Mouse (Mus musculus): ENCODE measurements around the gene Nostrin.

Gene Nostrin

DNA sequence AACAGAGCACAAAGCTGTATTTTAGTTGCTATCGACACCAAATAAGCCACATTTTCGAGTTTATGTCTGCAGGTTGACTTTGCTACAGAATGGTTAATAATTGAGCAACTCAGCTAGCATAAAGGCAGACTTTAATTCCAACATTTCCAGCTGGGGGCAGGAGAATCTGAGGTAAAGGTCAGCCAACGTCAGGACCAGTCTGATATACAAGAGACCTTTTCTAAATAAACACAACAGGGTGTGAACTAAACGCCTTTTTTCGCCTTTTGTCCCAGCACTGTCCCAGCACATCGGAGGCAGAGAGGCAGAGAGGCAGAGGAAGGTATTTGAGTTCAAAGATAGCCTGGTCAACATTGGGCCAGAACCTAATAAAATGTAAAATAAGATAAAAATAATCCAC lies 69.6 kb downstream of the Nostrin start:
- peak; percentile 7 for DNase-seq (ENCODE audit: low read depth)

DNA sequence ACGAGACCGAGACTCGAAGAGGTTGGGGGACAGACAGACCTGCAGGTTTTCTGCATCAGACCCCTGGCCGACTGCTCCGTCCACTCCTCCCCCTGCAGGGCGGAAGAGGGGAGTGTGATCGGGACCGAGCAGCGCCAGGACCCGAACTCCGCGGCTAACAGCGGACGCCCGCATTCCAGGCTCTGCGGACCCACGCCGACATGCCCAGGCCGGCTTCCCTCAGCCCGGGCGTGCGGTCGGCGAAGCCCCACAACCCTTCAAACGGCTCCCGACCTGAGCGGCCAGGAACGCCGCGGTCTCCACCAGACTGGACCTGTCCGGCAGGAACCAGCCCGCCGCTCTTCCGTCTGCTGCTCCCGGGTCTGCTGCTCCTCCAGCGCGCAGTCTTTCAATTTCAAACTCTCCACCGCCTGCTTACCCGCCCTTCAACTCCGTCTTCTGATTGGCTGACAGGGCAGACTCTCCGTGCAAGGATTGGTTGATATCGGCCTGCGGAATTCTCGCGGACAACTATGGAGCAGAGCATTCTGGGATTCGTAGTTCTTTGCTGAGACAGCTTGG lies 70.3 kb downstream of the Nostrin start, which contains the start of gene Spc25:
Spc25 (minus strand) TSS at position 404 of the 561 bp plus-strand sequence.
- peak; percentile 96 for DNase-seq (ENCODE audit: low read depth)

DNA sequence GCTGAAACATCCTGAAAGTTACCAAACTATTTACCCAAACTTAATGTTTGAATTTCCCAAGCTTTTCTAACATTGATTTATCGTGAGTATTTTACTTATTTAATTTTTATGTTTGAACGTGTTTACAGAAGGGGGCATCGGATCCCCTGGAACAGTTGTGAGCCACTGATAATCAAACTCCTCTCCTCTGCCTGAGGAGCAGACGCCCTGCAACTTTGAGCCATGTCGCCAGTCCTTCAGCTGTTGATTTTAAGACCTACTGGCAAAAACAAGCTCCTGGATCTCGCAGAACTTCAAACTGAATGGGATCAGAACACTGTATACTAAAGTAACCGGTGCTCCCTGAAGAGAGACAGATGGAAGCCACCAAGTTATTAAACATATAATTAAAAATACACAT lies 70.9 kb downstream of the Nostrin start:
- DNase-seq (ENCODE audit: low read depth), result no peak

DNA sequence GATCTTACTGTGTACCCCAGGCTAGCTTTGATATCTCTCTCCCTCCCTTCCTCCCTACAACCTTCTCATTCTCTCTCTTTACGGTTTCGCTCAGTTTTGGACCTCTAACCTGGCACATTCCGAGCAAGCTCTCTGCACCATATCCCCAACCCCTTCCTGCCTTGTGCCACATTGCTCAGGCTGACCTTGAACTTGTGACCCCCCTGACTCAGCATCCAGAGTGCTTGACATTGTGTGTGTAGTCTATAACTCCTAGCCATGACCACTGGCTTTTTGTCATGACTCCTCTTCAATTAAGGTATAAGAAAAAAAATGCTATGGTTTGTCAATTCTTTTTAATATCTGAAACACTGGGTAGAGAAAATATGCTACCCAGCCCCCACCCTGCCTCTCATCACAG lies 74.1 kb downstream of the Nostrin start:
- no peak for DNase-seq (ENCODE audit: low read depth)

DNA sequence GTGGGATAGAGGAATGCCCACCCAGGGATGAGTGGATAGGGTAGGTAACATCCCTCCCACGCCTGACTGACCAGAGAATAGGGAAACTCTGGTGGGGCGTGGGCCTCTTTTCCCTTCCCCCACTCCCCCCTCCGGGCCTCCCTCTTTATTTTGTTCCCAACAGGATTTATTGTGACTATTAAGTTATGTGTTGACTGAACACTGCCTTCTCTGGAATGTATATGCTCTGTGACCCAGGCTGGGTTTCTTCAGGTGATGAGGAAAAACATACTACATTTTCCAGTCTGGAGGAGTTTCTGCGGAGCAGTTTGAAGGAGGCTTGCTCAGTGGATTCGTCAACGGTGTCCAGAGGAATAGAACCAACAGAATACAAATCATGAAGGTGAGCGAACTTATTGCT lies 75.2 kb downstream of the Nostrin start, which contains the start of gene G6pc2:
G6pc2 (plus strand) TSS at position 301 of the 400 bp plus-strand sequence.
- DNase-seq (ENCODE audit: low read depth), result no peak

DNA sequence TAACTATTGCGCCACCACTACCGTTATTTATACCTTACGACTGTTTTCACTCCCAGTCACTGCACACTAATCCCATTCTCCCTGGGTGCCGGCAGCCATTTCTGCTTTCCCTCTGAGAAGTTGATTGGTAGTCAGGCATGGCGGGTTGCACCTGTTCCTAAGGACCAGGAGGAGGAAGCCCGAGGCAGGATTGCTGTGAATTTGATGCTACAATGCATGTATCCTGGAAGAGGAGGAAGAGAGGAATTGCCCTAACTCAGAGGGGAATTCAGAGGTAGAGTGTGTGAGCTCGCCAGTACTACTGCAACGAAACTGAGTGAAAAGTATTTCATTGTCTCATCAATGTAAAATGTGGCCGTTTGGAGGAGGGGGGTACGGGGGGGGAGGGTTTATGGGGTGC lies 77.1 kb downstream of the Nostrin start:
- DNase-seq (ENCODE audit: low read depth), result no peak

DNA sequence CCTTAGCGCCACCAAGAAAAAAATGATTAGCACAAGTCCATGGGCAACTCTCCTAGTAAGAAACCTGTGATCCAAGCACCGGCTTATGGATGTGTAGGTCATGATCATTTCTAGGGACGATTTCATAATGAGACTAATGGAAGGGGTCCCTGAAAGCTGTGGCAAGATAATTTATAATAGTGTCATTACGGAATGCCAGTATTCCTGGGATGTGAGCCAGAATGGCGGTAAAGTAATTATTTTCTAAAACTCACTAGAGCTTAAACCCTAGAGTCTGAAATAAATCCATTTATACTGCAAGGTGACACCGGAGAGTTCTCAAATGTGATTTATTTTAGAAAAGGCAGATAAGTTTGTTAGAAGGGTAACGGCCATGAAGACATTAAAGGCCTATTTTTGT lies 79.6 kb downstream of the Nostrin start:
- no peak for DNase-seq (ENCODE audit: low read depth)

DNA sequence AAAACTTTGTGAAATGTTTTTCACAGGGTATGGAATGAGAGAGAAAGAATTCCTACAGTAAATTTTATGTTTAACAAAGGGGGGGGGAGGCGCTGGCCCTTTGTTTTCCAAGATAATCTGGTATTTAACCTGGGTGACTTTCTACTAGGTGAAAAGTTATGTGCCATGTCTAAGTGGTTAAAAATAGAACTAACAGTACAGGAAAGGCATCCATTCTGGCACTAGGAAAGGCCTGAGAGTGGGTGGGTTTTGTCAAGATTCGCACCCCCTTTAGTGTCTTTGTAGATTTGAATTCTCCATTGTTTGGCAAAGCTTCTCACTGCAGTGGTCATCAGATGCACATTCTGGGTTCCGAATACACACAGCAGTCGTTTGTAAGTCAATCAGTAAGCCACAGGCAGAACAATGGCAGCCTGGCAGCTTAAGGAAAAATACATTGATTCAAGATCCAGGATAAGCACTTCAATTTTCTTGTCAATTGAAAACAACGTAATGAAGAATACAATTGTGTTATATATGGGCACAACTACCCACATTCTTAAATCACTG lies 86.3 kb downstream of the Nostrin start:
- no peak for DNase-seq (ENCODE audit: low read depth)

DNA sequence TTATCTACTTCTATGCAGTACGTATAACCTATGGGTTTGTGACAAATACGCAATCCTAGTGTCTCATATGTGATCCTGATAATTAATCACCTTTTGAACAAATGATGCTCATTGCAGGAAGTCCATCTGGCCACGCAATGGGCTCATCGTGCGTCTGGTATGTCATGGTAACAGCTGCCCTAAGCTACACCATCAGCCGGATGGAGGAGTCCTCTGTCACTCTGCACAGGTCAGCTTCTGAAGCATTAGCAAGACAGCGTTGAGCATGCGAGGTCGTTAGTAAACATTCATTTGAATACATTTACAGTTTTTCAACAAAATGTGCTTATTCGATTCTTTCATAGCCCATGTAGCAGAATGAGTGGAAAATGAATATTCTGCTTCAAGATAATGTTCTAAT lies 87.2 kb downstream of the Nostrin start:
- no peak for DNase-seq (ENCODE audit: low read depth)

DNA sequence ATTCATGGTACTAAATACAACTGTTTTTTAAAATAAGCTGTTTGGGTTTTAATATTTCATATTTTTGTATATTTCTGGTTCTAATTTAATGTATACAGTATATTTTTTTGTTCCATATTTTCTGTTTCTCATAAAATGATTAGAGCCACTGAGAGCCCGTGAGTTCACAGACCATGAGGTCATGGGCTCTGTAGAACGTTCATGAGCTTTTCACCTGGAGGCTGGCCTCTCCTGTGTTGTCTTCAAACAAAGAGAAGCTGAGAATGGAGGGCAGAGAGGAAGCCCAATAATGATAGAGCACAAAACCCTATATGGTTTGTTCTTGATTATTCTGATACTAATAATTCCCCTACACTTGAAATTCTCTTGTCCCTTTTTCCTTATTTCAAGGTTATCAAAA lies 89.1 kb downstream of the Nostrin start:
- DNase-seq (ENCODE audit: low read depth), result no peak

DNA sequence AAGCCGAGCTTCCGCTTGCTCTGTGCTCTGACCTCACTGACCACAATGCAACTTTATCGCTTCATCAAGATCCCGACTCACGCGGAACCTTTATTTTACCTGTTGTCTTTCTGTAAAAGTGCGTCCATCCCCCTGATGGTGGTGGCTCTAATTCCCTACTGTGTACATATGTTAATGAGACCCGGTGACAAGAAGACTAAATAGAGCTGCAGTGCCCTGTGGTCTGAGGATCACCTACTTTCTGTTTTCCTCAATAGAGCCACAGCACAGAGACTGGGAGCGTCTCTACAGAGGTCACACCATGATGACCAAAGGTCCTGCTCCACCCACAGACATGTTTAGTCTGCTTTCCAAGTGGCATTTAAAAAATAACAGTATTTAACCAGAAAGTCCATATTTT lies 91.3 kb downstream of the Nostrin start:
- DNase-seq (ENCODE audit: low read depth), result no peak

DNA sequence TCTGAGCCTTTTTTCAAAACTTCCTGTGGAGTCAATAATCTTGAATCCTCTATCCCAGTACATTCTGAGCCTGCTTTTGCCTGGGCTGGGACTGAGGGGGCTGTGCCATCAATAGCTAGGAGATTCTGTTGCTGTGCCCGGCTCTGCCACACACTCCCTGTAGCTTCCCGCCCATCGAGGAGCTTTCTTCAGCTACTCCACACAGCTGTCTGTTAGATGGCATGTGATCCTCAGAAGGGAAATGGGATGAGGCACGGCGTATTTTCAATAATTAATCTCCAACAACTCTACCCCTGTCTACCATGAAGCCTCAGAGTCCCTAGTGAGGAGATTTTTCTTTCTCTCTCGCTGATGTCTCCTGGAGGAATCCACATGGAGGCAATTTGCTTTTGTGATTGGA lies 93.0 kb downstream of the Nostrin start:
- DNase-seq (ENCODE audit: low read depth), result no peak

DNA sequence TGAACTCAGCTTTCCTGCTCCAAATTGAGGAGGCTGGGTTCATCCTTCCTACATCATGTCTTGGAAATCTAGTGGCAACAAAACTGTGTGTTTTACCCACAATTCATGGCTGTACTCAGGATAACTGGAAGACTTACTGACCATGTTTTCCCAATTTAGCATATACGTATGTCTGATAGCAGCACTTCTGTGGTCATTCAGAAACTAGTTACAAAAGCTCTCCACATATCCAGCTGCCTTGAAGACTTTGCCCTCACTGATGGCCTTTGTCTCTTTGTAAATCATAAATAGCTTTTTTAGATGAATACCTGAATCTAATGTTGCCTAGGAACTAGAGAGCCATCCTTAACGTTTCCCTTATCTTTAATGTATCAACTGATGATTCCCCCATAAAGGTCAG lies 94.5 kb downstream of the Nostrin start:
- DNase-seq (ENCODE audit: low read depth), result no peak

DNA sequence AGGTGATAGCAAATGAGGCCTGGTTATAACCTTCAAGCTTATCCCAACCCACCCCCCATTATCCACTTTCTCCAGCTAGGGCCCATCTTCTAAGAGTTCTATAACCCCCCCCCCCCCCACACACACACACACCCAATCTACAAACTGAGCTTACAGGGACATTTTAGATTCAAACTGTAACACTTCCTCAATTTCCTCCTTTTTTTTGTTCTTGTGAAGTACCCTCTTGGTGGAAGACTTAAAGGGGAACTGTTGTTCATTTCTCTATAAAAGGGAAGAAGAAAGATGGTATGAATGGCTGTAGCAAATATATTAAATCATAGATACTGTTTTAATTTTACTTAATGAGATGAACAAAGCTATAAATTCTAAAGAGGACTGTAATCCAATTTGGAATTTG lies 96.5 kb downstream of the Nostrin start:
- DNase-seq (ENCODE audit: low read depth), result no peak

DNA sequence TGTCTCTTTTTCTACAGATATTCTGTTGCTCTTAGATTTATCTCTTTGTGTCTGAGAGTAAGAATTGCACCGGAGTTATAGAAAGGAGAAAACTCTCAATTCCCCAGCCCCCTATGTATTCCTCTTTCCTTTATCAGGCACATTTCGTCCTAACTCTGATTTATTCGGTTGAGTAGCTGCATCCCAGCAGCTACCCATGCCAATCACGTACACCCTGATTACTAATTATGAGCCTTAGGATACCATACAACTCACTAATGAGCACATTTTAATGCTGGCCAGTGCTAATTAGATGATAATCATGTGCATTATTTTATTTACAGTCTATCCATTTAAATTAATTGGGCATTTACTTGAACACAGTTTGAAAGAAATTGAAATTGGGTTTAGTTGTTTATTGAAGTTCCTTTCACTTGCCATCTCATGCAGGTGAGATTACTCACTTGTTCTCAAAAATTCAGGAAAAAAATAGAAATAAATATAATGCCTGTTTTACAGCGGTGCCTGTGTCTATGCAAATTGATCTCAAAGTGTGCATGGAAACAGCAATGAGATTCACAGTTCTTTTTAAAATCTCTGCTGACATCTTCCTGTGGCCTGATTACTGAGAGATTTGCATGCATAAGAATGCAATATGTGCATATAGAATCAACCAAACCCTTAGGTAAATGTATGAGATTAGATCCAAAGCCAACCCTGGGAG lies 99.5 kb downstream of the Nostrin start:
- no peak for DNase-seq (ENCODE audit: low read depth)
